Mouse (Mus musculus) erythroblast, embryonic 14.5 days (primary cell): ENCODE measurements around the gene Bfsp1.

Experiments
- GATA1 ChIP-seq: IDR thresholded peaks from 2 replicates; pipeline ENCODE4 v1.6.1; 2012; ENCODE audit warnings: low read length, inconsistent platforms, mixed read lengths
- TAL1 ChIP-seq: IDR thresholded peaks from 3 replicates; pipeline ENCODE4 v1.6.1; 2012; ENCODE audit warnings: low read length, inconsistent platforms, mixed read lengths

GRCm38 (mm10) chr2:143852295-143853275 lies 10.4 kb downstream of the Bfsp1 start:
- TF ChIP-seq TAL1 (no peak), GATA1 (no peak)
